Mouse (Mus musculus) intestine, embryonic 14.5 days (tissue): Measurements from ENCODE around the gene Ddhd1. TPM values are rescaled to one million over a fixed set of nuclear protein-coding genes. Genes with fewer than 3 reads are reported as not detected.

Experiments
- ATAC-seq: fragments of 200-750 bp; cut with Nextera tagmentation; replicated peaks from 2 replicates; pipeline ENCODE4 v1.8.0; 2017; ENCODE audit warnings: low read depth, moderate number of reproducible peaks, moderate TSS enrichment, moderate library complexity; ENCODE audit not compliant: low FRiP score, low TSS enrichment
- DNase-seq: peaks from one replicate; pipeline ENCODE4 v3.0.0-alpha.2; 2018; ENCODE audit warnings: low spot score
- H3K27ac ChIP-seq: fragments of 300-500 bp; sonication (generic); 2 replicates; pipeline ENCODE4 v1.5.1; 2014; ENCODE audit warnings: low read depth, mild to moderate bottlenecking, control low read depth
- H3K27me3 ChIP-seq: fragments of 300-500 bp; sonication (generic); replicated peaks from 2 replicates; pipeline ENCODE4 v1.6.1; 2014; ENCODE audit warnings: low read length, control low read depth; ENCODE audit not compliant: control insufficient read depth, insufficient read depth
- H3K36me3 ChIP-seq: fragments of 300-500 bp; sonication (generic); 2 replicates; pipeline ENCODE4 v1.6.1; 2014; ENCODE audit warnings: low read length, control low read depth; ENCODE audit not compliant: control insufficient read depth, insufficient read depth
- H3K4me1 ChIP-seq: fragments of 300-500 bp; sonication (generic); replicated peaks from 2 replicates; pipeline ENCODE4 v1.6.1; 2014; ENCODE audit warnings: low read length, control low read depth, mixed read lengths; ENCODE audit not compliant: control insufficient read depth, insufficient read depth
- H3K4me2 ChIP-seq: fragments of 300-500 bp; sonication (generic); 2 replicates; pipeline ENCODE4 v1.6.1; 2014; ENCODE audit warnings: low read length
- H3K4me3 ChIP-seq: fragments of 300-500 bp; sonication (generic); 2 replicates; pipeline ENCODE4 v1.5.1; 2014; ENCODE audit warnings: low read depth, low read length, control low read depth, mixed read lengths
- H3K9ac ChIP-seq: fragments of 300-500 bp; sonication (generic); 2 replicates; pipeline ENCODE4 v1.6.1; 2014; ENCODE audit warnings: mild to moderate bottlenecking, low read length
- H3K9me3 ChIP-seq: fragments of 300-500 bp; sonication (generic); 2 replicates; pipeline ENCODE4 v1.6.1; 2016; ENCODE audit warnings: low read length, control low read depth; ENCODE audit not compliant: control insufficient read depth
- WGBS: fragments of 180-500 bp; shearing (Covaris S2); extraction: QIAGEN DNeasy Blood & Tissue Kit; methylation state at CpG from one replicate; pipeline ENCODE4 v1.1.7; 2014; 5-methylcytosine and 5-hydroxymethylcytosine counted together
- polyA plus RNA-seq: library from polyadenylated mRNA; unstranded; fragments of >200 nt; fragmentation: Nextera tagmentation; extraction: Ambion mirVana; gene quantifications from 2 replicates; pipeline ENCODE4 v1.2.1, GENCODE M21; 2014

The Ddhd1 gene
- polyA plus RNA-seq, 1 experiment from 2014 or later, result 13.0 TPM

DNA sequence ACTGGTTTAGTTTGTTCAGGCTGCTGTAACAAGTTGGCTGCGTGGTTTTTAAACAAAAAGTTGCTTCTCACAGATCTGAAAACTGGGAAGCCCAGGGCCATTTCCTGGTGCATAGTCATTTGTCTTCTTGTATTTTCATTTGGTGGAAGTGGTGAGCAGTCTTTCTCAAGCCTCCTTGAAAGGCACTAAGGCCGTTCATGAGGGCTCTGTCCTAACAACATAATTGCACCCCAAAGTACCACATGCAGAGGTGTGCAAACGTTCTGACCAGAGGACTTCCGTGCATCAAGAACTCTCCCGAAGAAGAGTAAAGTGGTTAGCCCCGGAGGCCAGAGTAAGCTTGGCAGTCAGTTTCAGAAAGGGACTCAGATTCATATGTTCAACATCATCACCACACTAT is 18.8 kb upstream of the Ddhd1 start:
- no peak for DNase-seq
- Histone ChIP-seq H3K4me1 (no peaks in the 10 kb centered on the region), H3K27me3 (no peaks in the 10 kb centered on the region), H3K4me3 (no peak overlapping the region), H3K9ac (no peak overlapping the region), H3K36me3 (no peaks in the 10 kb centered on the region), H3K4me2 (no peak overlapping the region), H3K9me3 (no peaks in the 10 kb centered on the region), H3K27ac (no peak overlapping the region)
- 55% methylated on average over 6 of the region's 6 CpGs for WGBS
- no peak for ATAC-seq

- 64% methylated on average over 4 of the region's 4 CpGs for WGBS
- Histone ChIP-seq H3K27me3 (no peaks in the 10 kb centered on the region), H3K27ac (no peak overlapping the region), H3K9ac (no peak overlapping the region), H3K4me3 (no peak overlapping the region), H3K36me3 (no peaks in the 10 kb centered on the region), H3K4me2 (no peak overlapping the region), H3K4me1 (no peaks in the 10 kb centered on the region), H3K9me3 (no peaks in the 10 kb centered on the region)
- DNase-seq (no peak), ATAC-seq (no peak)
Measured at GRCm38 (mm10) chr14:45668325-45668724, 10.4 kb upstream of the Ddhd1 start.

DNA sequence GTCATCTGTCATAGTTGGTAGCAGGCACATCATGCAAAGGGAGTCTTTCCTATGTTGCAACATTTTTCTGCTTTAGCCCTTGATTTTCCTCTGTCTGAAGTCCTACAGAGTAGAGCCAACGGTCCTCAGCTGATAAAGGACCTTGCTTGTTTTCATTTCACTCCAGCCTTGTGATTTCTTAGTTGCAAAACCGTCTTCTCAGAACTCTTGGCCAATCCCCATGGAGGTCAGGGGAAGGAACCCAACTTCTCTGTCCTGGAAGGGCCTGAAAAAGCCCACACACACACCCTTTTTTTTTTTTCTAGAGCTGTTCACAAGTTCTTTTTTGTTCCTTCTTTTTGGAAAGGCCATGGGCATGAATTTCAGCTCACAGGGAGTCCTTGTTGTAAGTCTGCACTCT is 9.3 kb upstream of the Ddhd1 start:
- ATAC-seq (no peak), DNase-seq (no peak)
- Histone ChIP-seq H3K36me3 (no peaks in the 10 kb centered on the region), H3K4me2 (no peak overlapping the region), H3K27me3 (no peaks in the 10 kb centered on the region), H3K4me3 (no peak overlapping the region), H3K9ac (no peak overlapping the region), H3K27ac (no peak overlapping the region), H3K9me3 (no peaks in the 10 kb centered on the region), H3K4me1 (no peaks in the 10 kb centered on the region)
- 76% methylated on average over 2 of the region's 2 CpGs for WGBS

DNA sequence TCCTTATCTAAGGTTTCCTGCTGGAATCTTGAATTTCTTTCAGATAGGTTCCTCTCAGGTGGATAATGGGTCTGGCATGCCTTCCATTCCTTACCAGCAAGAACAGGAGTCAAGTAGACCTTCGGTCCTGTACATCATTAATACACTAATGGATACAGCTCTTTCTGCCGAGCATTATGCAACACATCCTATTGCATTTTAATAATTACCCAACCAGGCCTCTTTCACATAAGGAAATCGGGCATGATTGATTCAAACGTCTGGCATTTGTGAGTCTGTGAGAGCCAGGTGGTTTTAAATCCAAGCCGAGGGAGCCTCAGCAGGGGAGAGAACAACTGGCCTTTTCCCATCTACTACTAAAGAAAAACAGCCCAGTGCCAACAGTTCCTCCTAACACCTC is 3.6 kb upstream of the Ddhd1 start:
- DNase-seq (no peak), ATAC-seq (no peak)
- 47% methylated on average over 5 of the region's 5 CpGs for WGBS
- Histone ChIP-seq H3K9me3 (no peaks in the 10 kb centered on the region), H3K27me3 (no peaks in the 10 kb centered on the region), H3K4me2 (no peak overlapping the region), H3K27ac (no peak overlapping the region), H3K4me3 (no peak overlapping the region), H3K4me1 (peaks cover 8% of the 10 kb centered on the region; the same call in 1 of the 2 replicates), H3K9ac (no peak overlapping the region), H3K36me3 (no peaks in the 10 kb centered on the region)

DNA sequence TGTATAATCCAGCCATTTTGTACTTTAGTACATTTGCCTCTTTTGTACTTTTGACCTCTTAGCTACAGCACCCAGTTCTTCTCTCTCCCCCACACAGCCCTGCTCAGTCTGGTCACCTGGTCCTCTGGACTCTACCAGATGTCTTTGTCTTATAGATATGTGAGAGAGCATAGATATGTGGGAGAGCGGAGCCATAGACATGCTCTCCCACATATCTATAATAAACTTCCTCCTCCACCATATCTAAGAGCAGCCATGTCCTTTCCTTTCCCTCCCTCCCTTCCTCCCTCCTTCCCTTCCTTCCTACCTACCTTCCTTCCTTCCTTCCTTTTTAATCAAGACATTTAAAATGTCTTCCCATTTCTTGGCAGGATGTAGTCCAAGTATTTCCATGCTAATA is 2.4 kb upstream of the Ddhd1 start:
- no peak overlapping the region for H3K9ac ChIP-seq
- 97% methylated on average over 1 of the region's 1 CpGs for WGBS
- no peak overlapping the region for H3K27ac ChIP-seq
- DNase-seq (no peak), ATAC-seq (no peak)
- no peaks in the 10 kb centered on the region for H3K36me3 ChIP-seq
- H3K4me2 ChIP-seq, result no peak overlapping the region
- H3K4me1 ChIP-seq, result peaks cover 17% of the 10 kb centered on the region
- no peaks in the 10 kb centered on the region for H3K9me3 ChIP-seq
- H3K4me3 ChIP-seq, result no peak overlapping the region
- H3K27me3 ChIP-seq, result no peaks in the 10 kb centered on the region

- peaks cover 17% of the 10 kb centered on the region for H3K4me1 ChIP-seq
- H3K27me3 ChIP-seq, result no peaks in the 10 kb centered on the region
- peak overlapping the region; percentile 78 for H3K4me3 ChIP-seq
- peak overlapping the region; percentile 93 for H3K27ac ChIP-seq
- DNase-seq (peak; percentile 87), ATAC-seq (peak; percentile 44)
- H3K9me3 ChIP-seq, result no peaks in the 10 kb centered on the region
- WGBS, result under 1% methylated on average over 69 of the region's 69 CpGs
- no peaks in the 10 kb centered on the region for H3K36me3 ChIP-seq
- peak overlapping the region; percentile 74 for H3K9ac ChIP-seq
- H3K4me2 ChIP-seq, result peak overlapping the region; percentile 78
Measured at GRCm38 (mm10) chr14:45656831-45657640, 907 bp downstream of the Ddhd1 start.

DNA sequence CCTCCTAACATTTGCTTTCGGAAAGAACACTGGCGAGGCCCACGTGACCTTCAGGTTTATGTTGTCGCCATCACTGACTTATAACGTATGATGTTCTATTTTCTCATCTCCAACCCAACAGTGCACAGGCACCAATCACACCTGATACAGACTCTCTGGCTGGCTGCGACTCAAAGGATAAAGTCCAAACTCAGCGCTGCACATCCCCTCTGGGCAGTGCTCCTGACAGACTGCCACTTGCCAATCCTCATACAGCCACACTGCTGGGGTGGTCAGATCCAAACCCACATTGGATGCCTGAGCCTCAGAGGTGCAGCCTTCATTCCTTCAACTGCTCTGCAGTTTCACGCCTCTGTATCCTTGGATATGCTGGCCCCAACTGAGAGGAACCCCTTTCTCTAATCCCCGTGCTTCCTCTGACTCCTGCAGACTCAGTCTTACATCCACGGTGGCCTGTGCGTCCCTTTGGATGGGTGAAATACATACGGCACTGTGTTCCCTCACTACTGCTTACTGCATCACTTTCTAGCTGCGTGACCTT is 3.0 kb downstream of the Ddhd1 start:
- Histone ChIP-seq H3K9ac (no peak overlapping the region), H3K36me3 (no peaks in the 10 kb centered on the region), H3K4me3 (no peak overlapping the region), H3K27me3 (no peaks in the 10 kb centered on the region), H3K4me1 (peaks cover 17% of the 10 kb centered on the region), H3K4me2 (no peak overlapping the region), H3K27ac (no peak overlapping the region), H3K9me3 (no peaks in the 10 kb centered on the region)
- no peak for ATAC-seq
- DNase-seq, result no peak
- WGBS, result 81% methylated on average over 13 of the region's 13 CpGs

GRCm38 (mm10) chr14:45653756-45654155 is 4.2 kb downstream of the Ddhd1 start:
- Histone ChIP-seq H3K4me3 (no peak overlapping the region), H3K9me3 (no peaks in the 10 kb centered on the region), H3K27me3 (no peaks in the 10 kb centered on the region), H3K9ac (no peak overlapping the region), H3K4me2 (no peak overlapping the region), H3K4me1 (peaks cover 13% of the 10 kb centered on the region; the same call in 1 of the 2 replicates), H3K36me3 (no peaks in the 10 kb centered on the region), H3K27ac (no peak overlapping the region)
- DNase-seq, result no peak
- ATAC-seq, result no peak
- 61% methylated on average over 2 of the region's 2 CpGs for WGBS
